8 mouse cellular contexts compared by ENCODE assay signal in the genomic region with DNA sequence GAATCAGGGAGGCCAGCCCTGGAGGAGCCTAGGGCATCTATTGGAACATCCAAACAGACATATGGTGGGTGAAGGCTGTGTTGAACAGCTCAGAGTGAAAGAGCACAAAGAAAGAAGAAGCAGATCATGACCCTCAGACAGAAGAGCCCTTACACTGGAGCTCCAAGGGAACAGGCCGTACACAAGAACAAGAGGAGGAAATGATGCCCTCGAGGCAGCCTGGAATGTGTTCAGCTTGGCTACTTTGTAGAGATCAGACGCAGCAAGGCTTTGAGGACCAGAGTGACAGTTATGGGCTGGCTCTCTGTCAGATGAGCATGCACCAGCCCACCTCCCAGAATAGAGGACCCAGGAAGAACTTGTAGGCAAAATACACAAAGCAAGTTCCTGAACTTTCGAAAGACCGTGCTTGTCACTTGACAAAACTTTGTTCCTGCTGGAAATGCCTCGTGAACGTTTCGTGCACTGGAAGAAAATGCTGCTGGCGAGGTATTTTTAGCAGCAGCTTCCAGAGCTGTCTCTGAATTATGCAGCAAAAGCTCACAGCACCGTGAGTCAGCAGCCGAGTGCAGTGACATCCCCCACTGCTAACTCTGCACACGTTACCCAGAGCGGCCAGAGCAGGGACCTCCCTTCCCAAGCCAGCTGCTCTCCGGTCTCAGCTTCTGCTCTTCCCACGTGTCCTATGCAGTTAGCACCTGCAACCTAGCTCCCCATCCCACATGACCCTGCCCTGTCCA. TPM values are rescaled to one million over a fixed set of nuclear protein-coding genes. Genes with fewer than 3 reads are reported as not detected.
DNase-seq lines count a peak whose midpoint lies in the region; ATAC-seq and TF ChIP-seq lines count a peak whose summit lies in the region.
"Had no signal": no experiment of that assay in that cellular context is flagged by ENCODE, and none has a peak within 500 bp of the region (broad histone marks: within the 10 kb centered on the region; RNA-seq: fewer than 3 reads in every experiment).

No protein-coding gene starts in this region.

- no peak overlapping the region for H3K27ac ChIP-seq in ES-E14 (ENCODE audit: insufficient read depth, low read depth, low read length, poor library complexity, severe bottlenecking)

- no peak overlapping the region for H3K4me3 ChIP-seq in ES-E14 (ENCODE audit: insufficient read depth in 1 of 2, low read depth in 1 of 2, low read length in 2 of 2, poor library complexity in 1 of 2, severe bottlenecking in 1 of 2)
- H3K4me3 ChIP-seq: erythroblast, embryonic 14.5 days had no signal

- H3K9me3 ChIP-seq in ES-E14 (ENCODE audit: control insufficient read depth, insufficient read depth, low read depth, low read length) = no peaks in the 10 kb centered on the region

- in situ Hi-C loops in ES-E14 (cut with MboI; ENCODE audit: low sequenced_read_pairs in 2 of 2, unreplicated experiment in 2 of 2) = no loop called here

- H3K9ac ChIP-seq in ES-E14 (ENCODE audit: insufficient read depth, low read depth, low read length, poor library complexity, severe bottlenecking) = no peak overlapping the region

- peak; percentile 93 for ATAC-seq in megakaryocyte progenitor cell, adult 5-6 weeks (replicated peaks; ENCODE audit: poor library complexity)

- no peaks in the 10 kb centered on the region for H3K4me1 ChIP-seq in ES-E14 (ENCODE audit: control insufficient read depth in 2 of 2, insufficient read depth in 2 of 2, low read length in 2 of 2, poor library complexity in 1 of 2)

- H3K36me3 ChIP-seq in ES-E14 (ENCODE audit: control insufficient read depth, insufficient read depth, low read length, poor library complexity, severe bottlenecking) = no peaks in the 10 kb centered on the region

- no peak for DNase-seq in ES-E14 (ENCODE audit: low read depth, low spot score)
- DNase-seq in adrenal gland, adult (ENCODE audit: inconsistent age in 2 of 2, low spot score in 1 of 2) = peak; percentile 83 to 87
- DNase-seq in frontal cortex, adult 2 months (ENCODE audit: extremely low spot score in 1 of 2, low spot score in 1 of 2) = peak; percentile 88 to 89
- DNase-seq in heart, postnatal 36 days = peak; percentile 38 to 54
- DNase-seq in left cerebral cortex, adult 11 months (ENCODE audit: low spot score) = peak; percentile 81
- DNase-seq in thymus, postnatal 0 days (ENCODE audit: low spot score) = peak; percentile 74

- intact Hi-C loops in heart, postnatal 36 days (cut with DNase I) = no loop called here

TF ChIP-seq in ES-E14, 5 proteins besides CTCF, POLR2A, EP300 and RAD21:
- TF ChIP-seq ZNF384 (IDR thresholded peaks at IDR 0.05; ENCODE audit: low read depth, low read length) (no peak), MAFK (IDR thresholded peaks at IDR 0.05; ENCODE audit: insufficient read depth, low read depth, low read length) (peak; percentile 50; the same call in 1 of the 2 replicates)

RNA-seq across cellular contexts. Expression of a gene that starts 45.9 kb away (rescaled TPM):
- total RNA-seq in ES-E14 (2012; rRNA removed) = 12.3 and 18.8 TPM in 2 replicates
- 37.6 and 37.8 TPM in 2 replicates for polyA plus RNA-seq in frontal cortex, adult 2 months (2012; rRNA removed)
- total RNA-seq in heart, postnatal 36 days (2021) = under 1 TPM; 0.68 to 0.83 TPM
- total RNA-seq in megakaryocyte progenitor cell, adult 5-6 weeks (2015) = 0.25 and 0.46 TPM in 2 replicates
- total RNA-seq in megakaryocyte progenitor cell, adult 5-6 weeks (2017) = 0.04 and 0.10 TPM in 2 replicates
- 10.0 and 12.7 TPM in 2 replicates for polyA plus RNA-seq in thymus, postnatal 0 days (2015; fragmentation: Nextera tagmentation; extraction: Ambion mirVana)
- polyA plus RNA-seq: erythroblast, embryonic 14.5 days had no signal

RNA-seq across cellular contexts. Expression of a gene that starts 46.0 kb away (rescaled TPM):
- 0.22 and 0.42 TPM in 2 replicates for total RNA-seq in ES-E14 (2012; rRNA removed)
- polyA plus RNA-seq in frontal cortex, adult 2 months (2012; rRNA removed) = 0.30 and 0.42 TPM in 2 replicates
- not detected for total RNA-seq in heart, postnatal 36 days (2021)
- not detected in 2 replicates for total RNA-seq in megakaryocyte progenitor cell, adult 5-6 weeks (2015)
- total RNA-seq in megakaryocyte progenitor cell, adult 5-6 weeks (2017) = not detected in 2 replicates
- not detected in 2 replicates for polyA plus RNA-seq in thymus, postnatal 0 days (2015; fragmentation: Nextera tagmentation; extraction: Ambion mirVana)
- polyA plus RNA-seq: erythroblast, embryonic 14.5 days had no signal

RNA-seq across cellular contexts. Expression of a gene that starts 54.9 kb away (rescaled TPM):
- total RNA-seq in ES-E14 (2012; rRNA removed) = 8.7 and 14.2 TPM in 2 replicates
- 101 and 105 TPM in 2 replicates for polyA plus RNA-seq in frontal cortex, adult 2 months (2012; rRNA removed)
- 10 to 100 TPM; 73.8 to 84.6 TPM for total RNA-seq in heart, postnatal 36 days (2021)
- total RNA-seq in megakaryocyte progenitor cell, adult 5-6 weeks (2015) = 14.7 and 17.4 TPM in 2 replicates
- 20.1 and 21.0 TPM in 2 replicates for total RNA-seq in megakaryocyte progenitor cell, adult 5-6 weeks (2017)
- 45.3 and 50.3 TPM in 2 replicates for polyA plus RNA-seq in thymus, postnatal 0 days (2015; fragmentation: Nextera tagmentation; extraction: Ambion mirVana)
